Mouse (Mus musculus) G1E (cell line): ENCODE measurements around the gene Ccdc113.

Experiments
- CTCF ChIP-seq: IDR thresholded peaks from 2 replicates; pipeline ENCODE4 v1.5.1; 2012; ENCODE audit warnings: low read depth, low read length, inconsistent platforms, mixed read lengths
- GATA2 ChIP-seq: IDR thresholded peaks from 2 replicates; pipeline ENCODE4 v1.6.1; 2012; ENCODE audit warnings: low read depth, low read length, inconsistent platforms, borderline replicate concordance
- POLR2AphosphoS5 ChIP-seq: IDR thresholded peaks from 2 replicates; pipeline ENCODE4 v1.6.1; 2012; ENCODE audit warnings: low read depth, low read length, inconsistent platforms; ENCODE audit not compliant: insufficient replicate concordance
- TAL1 ChIP-seq: conservative IDR thresholded peaks from 2 replicates; pipeline ENCODE4 v1.6.1; 2012; ENCODE audit warnings: low read depth, low read length, inconsistent platforms, mixed read lengths

DNA sequence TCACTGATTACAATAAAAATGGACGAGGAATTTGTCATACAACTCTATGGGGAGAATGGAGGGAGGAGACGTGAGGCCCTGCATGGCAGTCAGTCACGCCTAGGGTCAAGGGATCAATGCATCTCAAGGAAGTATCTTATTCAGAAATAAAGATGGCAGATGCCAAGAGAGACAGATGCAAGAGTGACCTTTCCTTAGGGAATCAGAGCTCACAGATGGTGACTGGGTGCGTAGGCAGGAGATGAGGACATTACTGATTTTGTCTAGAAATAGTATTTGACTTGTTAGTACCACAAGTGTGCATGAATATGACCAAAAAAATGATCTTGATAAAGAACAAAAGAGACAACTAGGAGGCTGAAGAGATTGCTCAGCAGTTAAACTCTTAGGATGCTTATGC, 21.6 kb upstream of the Ccdc113 start:
- no peak for TF ChIP-seq POLR2AphosphoS5
- TF ChIP-seq CTCF, result no peak
- no peak for TF ChIP-seq TAL1
- no peak for TF ChIP-seq GATA2
